Comparison of ENCODE assay signal across 33 mouse cellular contexts in the genomic region with DNA sequence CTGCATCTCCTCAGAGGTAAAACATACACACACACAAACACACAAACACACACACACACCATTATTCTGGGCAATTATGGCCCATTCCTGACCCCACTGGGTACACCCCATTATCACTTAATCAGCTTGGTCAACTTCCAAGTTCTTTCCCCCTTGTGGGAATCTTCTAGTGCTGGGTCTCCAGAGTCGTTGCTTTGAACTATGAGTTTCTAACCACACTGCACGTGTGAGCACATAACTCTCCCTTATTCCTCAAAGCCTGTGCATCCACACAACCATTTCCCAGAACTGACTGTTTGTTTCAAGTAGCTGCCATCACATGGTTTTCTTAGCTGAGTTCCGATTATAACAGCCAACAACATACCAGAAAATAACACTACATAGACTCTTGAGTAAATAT. TPM values are rescaled to one million over a fixed set of nuclear protein-coding genes. Genes with fewer than 3 reads are reported as not detected.
DNase-seq lines count a peak whose midpoint lies in the region; ATAC-seq and TF ChIP-seq lines count a peak whose summit lies in the region.
"Had no signal": no experiment of that assay in that cellular context is flagged by ENCODE, and none has a peak within 500 bp of the region (broad histone marks: within the 10 kb centered on the region; RNA-seq: fewer than 3 reads in every experiment).

No protein-coding gene starts in this region.

- no peaks in the 10 kb centered on the region for H3K27me3 ChIP-seq in forebrain, postnatal 0 days (ENCODE audit: insufficient read depth, low read length)
- H3K27me3 ChIP-seq: embryonic facial prominence, embryonic 12.5 days; embryonic facial prominence, embryonic 15.5 days; hindbrain, embryonic 12.5 days; hindbrain, embryonic 15.5 days had no signal

- no peaks in the 10 kb centered on the region for H3K36me3 ChIP-seq in forebrain, postnatal 0 days (ENCODE audit: insufficient read depth)
- H3K36me3 ChIP-seq: embryonic facial prominence, embryonic 12.5 days; embryonic facial prominence, embryonic 15.5 days; G1E; hindbrain, embryonic 12.5 days; hindbrain, embryonic 15.5 days had no signal

- H3K9me3 ChIP-seq in forebrain, postnatal 0 days (ENCODE audit: low read length) = no peaks in the 10 kb centered on the region
- H3K9me3 ChIP-seq: embryonic facial prominence, embryonic 12.5 days; embryonic facial prominence, embryonic 15.5 days; G1E; hindbrain, embryonic 12.5 days; hindbrain, embryonic 15.5 days had no signal

- no peak overlapping the region for H3K9ac ChIP-seq in forebrain, postnatal 0 days
- H3K9ac ChIP-seq: embryonic facial prominence, embryonic 12.5 days; embryonic facial prominence, embryonic 15.5 days; hindbrain, embryonic 12.5 days; hindbrain, embryonic 15.5 days had no signal

- DNase-seq in 3T3-L1 (ENCODE audit: low read depth, low spot score) (peak; percentile 0), adipocyte (ENCODE audit: low spot score) (peak; percentile 1)
- DNase-seq in lung, postnatal 10 days = peak; percentile 67
- peak; percentile 16 for DNase-seq in lung, postnatal 36 days
- DNase-seq in right cerebral cortex, postnatal 14 days = no peak
- DNase-seq in forebrain, postnatal 0 days = no peak
- DNase-seq: adrenal gland, adult 2 months; adrenal gland, postnatal 14 days; cerebellum, adult 11 months; cerebellum, adult 2 months; cerebellum, adult 9-11 months; cerebellum, postnatal 25 days; gastrocnemius, postnatal 25 days; heart, adult 11 months had no signal

- ATAC-seq in CD4-positive, CD25-positive, alpha-beta regulatory T cell, adult 4 months = no peak
- ATAC-seq in forebrain, postnatal 0 days = no peak
- ATAC-seq: forebrain, embryonic 14.5 days; Patski had no signal

- no peak overlapping the region for H3K4me3 ChIP-seq in forebrain, postnatal 0 days (ENCODE audit: low read depth, low read length)
- H3K4me3 ChIP-seq: embryonic facial prominence, embryonic 12.5 days; embryonic facial prominence, embryonic 15.5 days; hindbrain, embryonic 12.5 days; hindbrain, embryonic 15.5 days had no signal

- no peaks in the 10 kb centered on the region for H3K4me1 ChIP-seq in forebrain, postnatal 0 days (ENCODE audit: insufficient read depth)
- H3K4me1 ChIP-seq: embryonic facial prominence, embryonic 12.5 days; embryonic facial prominence, embryonic 15.5 days; hindbrain, embryonic 12.5 days; hindbrain, embryonic 15.5 days had no signal

- no peak overlapping the region for H3K27ac ChIP-seq in forebrain, postnatal 0 days (ENCODE audit: low read depth, low read length)
- H3K27ac ChIP-seq: embryonic facial prominence, embryonic 12.5 days; embryonic facial prominence, embryonic 15.5 days; hindbrain, embryonic 12.5 days; hindbrain, embryonic 15.5 days had no signal

- H3K4me2 ChIP-seq in forebrain, postnatal 0 days (ENCODE audit: low read depth) = no peak overlapping the region
- H3K4me2 ChIP-seq: embryonic facial prominence, embryonic 12.5 days; embryonic facial prominence, embryonic 15.5 days; heart, embryonic 11.5 days; hindbrain, embryonic 12.5 days; hindbrain, embryonic 15.5 days had no signal

- TF ChIP-seq CTCF in forebrain, postnatal 0 days (IDR thresholded peaks at IDR 0.05; ENCODE audit: low read depth) = no peak

- WGBS in forebrain, postnatal 0 days = 79% methylated on average over 3 of the region's 3 CpGs

RNA-seq across cellular contexts. Expression of a gene that starts 15.1 kb away (rescaled TPM):
- polyA plus RNA-seq in CD4-positive, CD25-positive, alpha-beta regulatory T cell, adult 4 months (2017; shearing (Covaris generic)) = under 1 TPM in 1 of 2 experiments, not detected in 1; 0.07 TPM
- not detected in 2 replicates for total RNA-seq in forebrain, postnatal 0 days (2014; rRNA removed)
- 0.04 TPM in 1 of 2 replicates, not detected in the other for polyA plus RNA-seq in forebrain, postnatal 0 days (2015; fragmentation: Nextera tagmentation; extraction: Ambion mirVana)
- total RNA-seq: adrenal gland, adult 2 months; adrenal gland, postnatal 14 days; adrenal gland, postnatal 4 days; CH12.LX; common myeloid progenitor, adult 5-6 weeks; gastrocnemius, adult 8-10 months; gastrocnemius, postnatal 25 days; heart, adult 8-10 months; heart, postnatal 25 days; hematopoietic stem cell, adult 5-6 weeks had no signal
- polyA plus RNA-seq: adrenal gland, adult 2 months; cerebellum, adult 2 months; embryonic facial prominence, embryonic 12.5 days; forebrain, embryonic 11.5 days; forebrain, embryonic 14.5 days; G1E; heart, embryonic 11.5 days; heart, embryonic 14.5 days; heart, postnatal 0 days had no signal

RNA-seq across cellular contexts. Expression of a gene that starts 46.0 kb away (rescaled TPM):
- 100 to 1,000 TPM; 277 to 291 TPM for polyA plus RNA-seq in CD4-positive, CD25-positive, alpha-beta regulatory T cell, adult 4 months (2017; shearing (Covaris generic))
- total RNA-seq in forebrain, postnatal 0 days (2014; rRNA removed) = 155 and 262 TPM in 2 replicates
- 392 and 492 TPM in 2 replicates for polyA plus RNA-seq in forebrain, postnatal 0 days (2015; fragmentation: Nextera tagmentation; extraction: Ambion mirVana)

Comparison
In these comparisons a context has a peak if more than half of its experiments do, and no peak if none do; other contexts are left out.
1. DNase-seq: peak in 3T3-L1 (single experiment), adipocyte (single experiment), lung, postnatal 10 days (single experiment) and lung, postnatal 36 days (single experiment); none in right cerebral cortex, postnatal 14 days (single experiment) and forebrain, postnatal 0 days (single experiment).